Mouse (Mus musculus) 3T3-L1 (cell line): ENCODE measurements around the gene Dusp13.
A peak's percentile ranks its signal among the peaks of the same experiment; 100 is the strongest.

Experiments
- DNase-seq: peaks from one replicate; pipeline ENCODE4 v3.0.0-alpha.2; 2015; ENCODE audit warnings: low read depth, low spot score

Dusp13 gene

GRCm38 (mm10) chr14:21703255-21703654 lies 47.7 kb downstream of the Dusp13 start:
- no peak for DNase-seq

GRCm38 (mm10) chr14:21702691-21703090 lies 48.3 kb downstream of the Dusp13 start:
- no peak for DNase-seq

GRCm38 (mm10) chr14:21696186-21696830 lies 54.7 kb downstream of the Dusp13 start:
- DNase-seq: no peak

- DNase-seq: no peak
Observed at GRCm38 (mm10) chr14:21695020-21695419, 56.0 kb downstream of the Dusp13 start.

- no peak for DNase-seq
Observed at GRCm38 (mm10) chr14:21691070-21691469, 59.9 kb downstream of the Dusp13 start.

GRCm38 (mm10) chr14:21686376-21687279 lies 64.4 kb downstream of the Dusp13 start:
- no peak for DNase-seq

- peak; percentile 30 for DNase-seq
Observed at GRCm38 (mm10) chr14:21685411-21686146, 65.4 kb downstream of the Dusp13 start.

GRCm38 (mm10) chr14:21683834-21684233 lies 67.1 kb downstream of the Dusp13 start:
- DNase-seq: no peak
